Mouse (Mus musculus) brain, embryonic 18.5 days (tissue): Measurements from ENCODE around the gene Rab5c.

Experiments used
- DNase-seq: peaks from one replicate; pipeline ENCODE4 v3.0.0-alpha.2; 2012; ENCODE audit warnings: low read depth, low spot score

The Rab5c gene

DNA sequence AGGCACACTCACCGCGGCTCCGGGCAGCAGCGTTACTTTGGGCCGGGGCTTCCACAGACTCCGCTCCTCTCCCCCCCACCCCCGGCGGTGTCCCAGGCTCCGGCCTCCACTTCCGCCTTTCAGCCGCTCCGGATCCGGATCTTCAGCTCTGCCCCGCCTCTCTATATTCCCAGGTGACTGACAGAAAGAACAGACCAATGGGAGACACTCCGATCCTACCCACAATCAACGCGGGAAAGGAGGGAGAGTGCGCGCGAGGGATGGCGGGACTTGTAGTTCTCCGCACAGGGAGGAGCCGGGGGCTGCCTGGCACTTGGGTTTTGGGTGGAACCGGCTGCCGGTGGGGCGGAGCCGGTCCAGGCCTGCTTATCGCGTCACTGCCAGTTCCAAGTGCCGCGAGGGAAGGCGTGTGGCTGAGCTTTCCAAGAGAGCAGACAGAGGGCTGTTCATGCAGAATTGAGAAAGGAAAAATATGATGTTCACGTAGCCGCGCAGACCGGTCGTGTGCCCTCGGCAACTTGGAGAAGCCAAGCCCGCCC is at the start of gene Rab5c:
TSS of gene Rab5c (minus strand) at position 150 of the 539 bp plus-strand sequence.
- peak; percentile 98 for DNase-seq

- no peak for DNase-seq
Observed at GRCm38 (mm10) chr11:100785774-100786173, 47.8 kb upstream of the Rab5c start.

- DNase-seq, result no peak
Observed at GRCm38 (mm10) chr11:100784286-100784685, 46.3 kb upstream of the Rab5c start.

GRCm38 (mm10) chr11:100782568-100782967 is 44.6 kb upstream of the Rab5c start:
- no peak for DNase-seq

DNA sequence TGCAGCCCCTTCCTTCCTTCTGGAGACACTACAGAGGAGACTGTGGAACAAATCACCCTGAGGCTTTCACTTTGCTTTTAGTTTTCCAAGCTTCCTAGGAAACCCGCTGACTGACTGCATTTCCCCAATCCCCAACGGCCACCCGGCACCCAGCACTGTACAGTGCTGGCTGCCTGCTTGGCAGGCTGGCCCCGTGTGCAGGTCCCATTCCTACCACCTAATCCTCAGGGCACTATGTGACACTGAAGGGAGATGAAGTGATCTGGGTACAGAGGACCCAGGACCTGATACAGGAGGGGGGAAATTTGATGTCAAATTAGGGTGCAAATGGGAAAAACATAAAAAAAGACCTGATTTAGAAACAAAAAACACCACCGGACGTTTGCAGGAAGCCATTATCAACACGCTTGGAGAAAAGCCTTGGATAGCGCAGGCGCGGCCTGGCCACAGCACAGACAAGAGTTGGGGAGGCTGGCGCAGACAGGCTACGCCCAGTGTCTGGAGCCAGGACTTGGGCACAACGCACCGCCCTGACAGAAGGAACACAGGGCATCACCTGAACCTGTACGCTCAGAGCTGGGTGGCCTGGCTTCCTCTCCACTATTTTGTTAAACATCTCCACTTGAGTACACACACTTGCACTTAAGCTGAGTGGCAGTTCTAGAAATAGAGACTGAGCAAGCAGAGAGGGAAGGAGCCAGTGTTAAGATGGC is 43.9 kb upstream of the Rab5c start:
- no peak for DNase-seq

DNA sequence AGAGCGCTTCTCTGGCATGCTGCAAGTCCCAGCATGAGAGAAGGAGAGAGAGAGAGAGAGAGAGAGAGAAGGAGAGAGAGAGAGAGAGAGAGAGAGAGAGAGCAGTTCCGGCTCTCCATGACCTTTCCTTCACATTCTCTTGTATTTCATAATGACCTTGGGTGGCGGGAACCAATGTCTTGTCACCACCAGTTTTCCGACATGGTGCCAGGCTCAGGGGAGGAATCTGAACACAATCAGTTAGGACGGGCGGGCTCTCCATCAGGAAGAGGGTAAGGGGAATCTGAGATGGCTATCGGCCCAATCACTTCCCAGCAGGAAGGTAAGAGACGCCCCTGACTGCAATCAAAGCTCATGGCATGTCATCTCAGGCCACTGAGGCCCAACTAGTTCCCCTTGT is 42.2 kb upstream of the Rab5c start:
- no peak for DNase-seq

GRCm38 (mm10) chr11:100778069-100778468 is 40.1 kb upstream of the Rab5c start:
- DNase-seq, result no peak

GRCm38 (mm10) chr11:100775921-100776320 is 37.9 kb upstream of the Rab5c start:
- DNase-seq, result no peak

- no peak for DNase-seq
Observed at GRCm38 (mm10) chr11:100774261-100774660, 36.2 kb upstream of the Rab5c start.

DNA sequence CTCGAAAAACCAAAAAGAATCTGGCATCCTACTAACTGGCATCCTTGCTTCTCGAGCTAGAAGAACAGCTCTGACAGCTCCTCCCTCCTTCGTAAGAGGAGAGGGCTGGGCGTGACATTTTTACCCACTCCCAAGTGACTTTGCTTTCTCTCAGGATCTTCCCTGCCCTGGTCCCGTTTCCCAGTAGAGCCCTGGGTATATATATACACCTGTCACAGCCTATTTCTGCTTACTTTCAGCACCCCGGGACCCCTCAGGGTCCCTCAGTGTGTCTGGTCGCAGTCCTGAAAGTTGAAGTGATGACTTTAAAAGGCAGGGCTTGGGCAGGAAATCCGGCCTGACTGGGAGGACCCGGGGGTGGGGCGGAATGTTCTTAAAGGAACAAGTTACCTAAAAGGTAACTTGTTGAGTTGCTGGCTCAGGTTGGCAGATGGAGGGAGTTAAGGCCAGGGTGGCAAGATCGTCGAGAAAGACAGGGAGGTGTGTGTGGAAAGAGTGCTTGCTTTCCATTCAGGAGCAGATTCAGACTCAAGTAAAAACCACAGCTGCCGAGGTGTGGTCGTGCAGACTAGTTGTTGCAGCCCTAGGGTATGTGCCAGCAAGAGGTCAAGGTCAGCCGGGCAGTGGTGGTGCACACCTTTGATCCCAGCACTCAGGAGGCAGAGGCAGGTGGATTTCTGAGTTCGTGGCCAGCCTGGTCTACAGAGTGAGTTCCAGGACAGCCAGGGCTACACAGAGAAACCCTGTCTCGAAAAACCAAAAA is 32.8 kb upstream of the Rab5c start, which contains the start of gene Ghdc:
TSS of gene Ghdc (minus strand) at position 312 of the 763 bp plus-strand sequence.
- peak; percentile 42 for DNase-seq

- DNase-seq, result no peak
Observed at GRCm38 (mm10) chr11:100769980-100770379, 32.0 kb upstream of the Rab5c start.

DNA sequence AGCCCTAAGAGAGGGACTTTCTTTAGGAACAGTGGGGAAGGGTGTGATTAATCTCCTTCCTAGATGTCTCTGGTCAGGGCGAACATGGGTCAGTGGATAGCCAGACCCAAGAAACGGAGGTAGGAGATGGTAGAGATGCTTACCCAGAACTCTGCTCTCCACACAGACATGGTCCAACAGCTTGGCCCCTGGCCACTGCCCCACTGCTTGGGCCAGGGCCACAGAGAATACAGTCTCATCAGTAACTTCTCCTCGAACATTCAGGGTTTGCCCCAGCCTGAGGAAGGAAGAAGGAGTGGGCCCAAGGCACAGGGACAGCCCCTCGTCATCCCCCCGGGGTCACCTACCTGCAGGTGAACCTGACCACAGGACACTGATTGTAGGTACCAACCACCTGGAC is 29.9 kb upstream of the Rab5c start:
- no peak for DNase-seq

DNA sequence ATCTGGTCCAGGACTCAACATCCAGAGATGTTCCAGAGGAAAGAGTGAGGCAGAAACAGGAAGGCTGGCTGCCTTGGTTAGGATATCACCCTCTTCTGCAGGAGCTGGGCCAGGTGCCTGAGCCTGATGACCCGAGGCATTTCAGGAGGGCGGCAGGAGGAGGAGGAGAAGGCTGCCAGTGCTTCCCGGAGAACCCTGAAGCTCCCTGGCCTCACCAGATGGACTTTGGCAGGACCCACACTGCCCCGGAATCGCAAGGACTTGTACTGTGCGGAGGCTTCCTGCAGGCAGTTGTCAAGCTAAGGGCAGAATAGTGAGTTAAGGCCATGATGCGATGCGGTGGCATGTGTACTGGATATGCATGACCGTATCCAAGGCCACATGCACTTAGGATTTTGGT is 28.7 kb upstream of the Rab5c start:
- no peak for DNase-seq

- DNase-seq, result no peak
Observed at GRCm38 (mm10) chr11:100762831-100763230, 24.8 kb upstream of the Rab5c start, which contains the start of gene Hcrt. Hcrt (minus strand) TSS chr11:100762931.

DNA sequence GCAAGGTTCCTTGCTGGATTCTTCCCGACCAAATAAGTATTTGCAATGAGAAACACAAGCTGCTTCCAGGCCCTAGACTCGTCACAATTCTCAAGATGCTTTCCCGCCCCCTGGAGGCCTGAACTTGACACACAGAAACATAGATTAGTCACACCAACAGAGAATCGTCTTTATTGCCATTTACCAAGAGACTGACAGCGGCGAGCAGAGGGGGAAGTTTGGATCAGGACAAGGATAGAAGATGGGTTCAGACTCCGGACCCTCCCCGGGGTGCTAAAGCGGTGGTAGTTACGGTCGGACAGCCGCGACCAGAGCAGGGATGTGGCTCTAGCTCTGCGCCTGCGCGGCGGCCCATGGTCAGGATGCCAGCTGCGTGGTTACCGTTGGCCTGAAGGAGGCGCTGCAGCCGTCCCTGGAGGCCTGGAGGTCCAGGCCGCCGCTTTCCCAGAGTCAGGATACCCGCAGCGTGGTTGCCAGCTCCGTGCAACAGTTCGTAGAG is 23.6 kb upstream of the Rab5c start:
- DNase-seq, result no peak

GRCm38 (mm10) chr11:100759611-100760233 is 21.7 kb upstream of the Rab5c start, which contains the start of gene Kcnh4:
Kcnh4 (minus strand) TSS chr11:100759942.
- peak; percentile 74 for DNase-seq

DNA sequence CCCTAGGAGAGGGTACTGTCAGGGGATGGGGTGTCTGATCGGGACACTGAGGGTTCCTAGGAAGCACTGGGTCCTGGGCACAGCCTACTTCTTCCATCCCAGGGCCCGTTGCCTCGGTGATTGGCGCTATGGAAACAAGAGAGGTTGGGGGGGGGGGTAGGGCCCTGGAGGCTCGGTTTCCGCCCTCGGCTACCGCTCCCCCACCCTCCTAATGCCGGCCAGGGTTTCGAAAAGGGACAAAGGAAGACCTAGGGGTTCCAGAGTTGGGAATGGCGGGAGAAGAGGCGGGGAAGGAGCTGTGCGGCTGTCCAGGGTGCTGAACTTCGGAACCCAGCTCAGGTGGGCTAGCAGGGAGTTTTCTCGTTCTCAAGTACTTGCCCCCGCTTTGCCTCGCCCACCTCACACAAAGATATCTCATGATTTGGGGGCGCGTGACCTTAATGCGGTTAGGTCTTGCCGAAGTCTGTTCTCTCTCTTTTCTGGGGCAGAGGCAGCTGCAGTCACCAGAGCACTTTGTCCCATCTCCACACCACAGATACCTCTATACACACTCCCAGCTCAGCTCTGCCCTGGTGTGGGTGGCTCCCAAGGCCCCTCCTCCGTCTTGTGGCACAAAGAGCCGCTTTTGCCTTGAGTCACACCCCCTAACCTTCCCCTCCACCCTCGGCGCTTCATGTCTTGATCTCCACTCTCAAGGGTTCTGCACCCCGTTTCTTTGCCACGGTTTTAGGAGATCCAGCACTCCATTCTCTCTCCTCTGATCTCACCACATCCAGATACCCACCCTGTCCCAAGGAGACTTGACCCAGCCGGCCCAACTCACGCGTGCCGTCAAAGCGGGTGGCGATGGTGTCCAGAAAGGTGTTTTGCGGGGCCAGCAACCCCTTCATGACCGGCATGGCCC is 20.9 kb upstream of the Rab5c start:
- no peak for DNase-seq

DNA sequence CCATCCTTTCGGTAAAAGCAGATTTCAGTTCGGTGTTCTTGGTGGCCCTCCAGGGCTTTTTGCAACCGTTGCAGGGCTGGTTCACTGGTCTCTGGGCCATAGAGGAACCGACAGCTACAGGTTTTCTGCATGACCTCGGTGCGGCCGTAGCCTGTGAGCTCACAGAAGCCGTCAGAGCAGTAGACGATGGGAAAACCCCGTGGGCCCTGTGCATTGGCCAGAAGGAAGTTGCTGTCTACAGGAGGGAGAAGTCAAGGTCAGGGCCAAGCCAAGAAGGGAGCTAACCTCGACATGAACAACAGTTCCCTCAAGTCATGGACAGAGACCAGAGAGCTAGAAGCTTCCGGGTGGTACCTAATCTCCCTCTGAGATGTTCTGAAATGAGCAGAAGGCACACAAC is 19.6 kb upstream of the Rab5c start:
- DNase-seq, result no peak

DNA sequence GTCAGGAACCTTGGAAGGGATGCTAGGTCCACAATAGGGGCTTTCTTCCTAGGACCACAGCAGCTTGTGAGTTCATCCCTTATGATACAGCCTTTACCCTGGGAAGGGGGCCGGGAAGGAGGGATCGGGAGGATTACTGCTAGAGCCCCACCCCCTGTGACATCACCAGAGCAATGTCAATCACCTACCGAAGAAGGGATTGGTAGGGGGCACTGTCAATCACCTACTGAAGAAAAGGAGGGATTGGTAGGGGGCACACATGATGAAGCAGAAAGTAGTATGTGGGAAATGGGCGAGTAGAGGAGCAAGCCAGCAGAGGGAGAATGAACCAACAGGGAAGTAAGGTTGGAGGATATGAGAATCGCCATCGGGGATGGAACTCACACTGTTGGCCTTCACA is 18.5 kb upstream of the Rab5c start:
- DNase-seq, result no peak

GRCm38 (mm10) chr11:100754693-100755057 is 16.7 kb upstream of the Rab5c start:
- DNase-seq, result no peak
